11 mouse cellular contexts compared by ENCODE assay signal in genomic region chr19:23489780-23490179, GRCm38 (mm10). TPM values are rescaled to one million over a fixed set of nuclear protein-coding genes. Genes with fewer than 3 reads are reported as not detected.
DNase-seq lines count a peak whose midpoint lies in the region; ATAC-seq and TF ChIP-seq lines count a peak whose summit lies in the region.
"Had no signal": no experiment of that assay in that cellular context is flagged by ENCODE, and none has a peak within 500 bp of the region (broad histone marks: within the 10 kb centered on the region; RNA-seq: fewer than 3 reads in every experiment).

No protein-coding gene starts in this region.

- no peaks in the 10 kb centered on the region for H3K36me3 ChIP-seq in forebrain, embryonic 14.5 days (ENCODE audit: control insufficient read depth, insufficient read depth, low read length)
- H3K36me3 ChIP-seq in forebrain, embryonic 15.5 days: no peaks in the 10 kb centered on the region
- no peaks in the 10 kb centered on the region for H3K36me3 ChIP-seq in G1E (replicated peaks)
- H3K36me3 ChIP-seq in thymus, adult 2 months (ENCODE audit: control insufficient read depth, insufficient read depth, low read length): no peaks in the 10 kb centered on the region
- H3K36me3 ChIP-seq in hindbrain, embryonic 11.5 days (ENCODE audit: control insufficient read depth, insufficient read depth, low read length): no peaks in the 10 kb centered on the region
- H3K36me3 ChIP-seq in hindbrain, embryonic 12.5 days: no peaks in the 10 kb centered on the region
- H3K36me3 ChIP-seq: limb, embryonic 13.5 days; neural tube, embryonic 13.5 days had no signal

- no peak; the same call in 1 of the 2 replicates for ATAC-seq in forebrain, embryonic 14.5 days
- no peak for ATAC-seq in forebrain, embryonic 15.5 days (replicated peaks)
- peak; percentile 34; the same call in 1 of the 2 replicates for ATAC-seq in G1E (ENCODE audit: extremely low read depth, insufficient number of reproducible peaks, low FRiP score, poor library complexity, severe bottlenecking)
- ATAC-seq in hindbrain, embryonic 11.5 days (ENCODE audit: low FRiP score): no peak
- no peak for ATAC-seq in hindbrain, embryonic 12.5 days (ENCODE audit: low FRiP score)

- no peak overlapping the region for H3K9ac ChIP-seq in forebrain, embryonic 14.5 days (ENCODE audit: low read length)
- H3K9ac ChIP-seq in forebrain, embryonic 15.5 days (replicated peaks): no peak overlapping the region
- H3K9ac ChIP-seq in hindbrain, embryonic 11.5 days (ENCODE audit: low read depth, low read length): no peak overlapping the region
- no peak overlapping the region for H3K9ac ChIP-seq in hindbrain, embryonic 12.5 days
- H3K9ac ChIP-seq: limb, embryonic 13.5 days; neural tube, embryonic 13.5 days had no signal

- no peak overlapping the region for H3K4me3 ChIP-seq in forebrain, embryonic 14.5 days (ENCODE audit: low read depth, low read length)
- no peak overlapping the region for H3K4me3 ChIP-seq in forebrain, embryonic 15.5 days
- H3K4me3 ChIP-seq in G1E (ENCODE audit: low read depth, low read length): no peak overlapping the region
- no peak overlapping the region for H3K4me3 ChIP-seq in thymus, adult 2 months (ENCODE audit: control insufficient read depth, insufficient read depth, low read length)
- no peak overlapping the region for H3K4me3 ChIP-seq in hindbrain, embryonic 11.5 days (ENCODE audit: low read depth, low read length)
- no peak overlapping the region for H3K4me3 ChIP-seq in hindbrain, embryonic 12.5 days
- H3K4me3 ChIP-seq: limb, embryonic 13.5 days; neural tube, embryonic 13.5 days had no signal

- H3K4me2 ChIP-seq in forebrain, embryonic 14.5 days (ENCODE audit: low read length): no peak overlapping the region
- no peak overlapping the region for H3K4me2 ChIP-seq in forebrain, embryonic 15.5 days (replicated peaks)
- no peak overlapping the region for H3K4me2 ChIP-seq in hindbrain, embryonic 11.5 days (replicated peaks; ENCODE audit: low read depth, low read length)
- no peak overlapping the region for H3K4me2 ChIP-seq in hindbrain, embryonic 12.5 days (replicated peaks)
- H3K4me2 ChIP-seq: limb, embryonic 13.5 days; neural tube, embryonic 13.5 days had no signal

- no peaks in the 10 kb centered on the region for H3K9me3 ChIP-seq in forebrain, embryonic 14.5 days (replicated peaks; ENCODE audit: control insufficient read depth, low read length)
- H3K9me3 ChIP-seq in forebrain, embryonic 15.5 days: no peaks in the 10 kb centered on the region
- no peaks in the 10 kb centered on the region for H3K9me3 ChIP-seq in G1E (replicated peaks)
- no peaks in the 10 kb centered on the region for H3K9me3 ChIP-seq in hindbrain, embryonic 11.5 days (ENCODE audit: control insufficient read depth, low read length)
- no peaks in the 10 kb centered on the region for H3K9me3 ChIP-seq in hindbrain, embryonic 12.5 days (replicated peaks)
- H3K9me3 ChIP-seq: limb, embryonic 13.5 days; neural tube, embryonic 13.5 days had no signal

- H3K27me3 ChIP-seq in forebrain, embryonic 14.5 days (replicated peaks; ENCODE audit: control insufficient read depth, insufficient read depth, low read length): no peaks in the 10 kb centered on the region
- H3K27me3 ChIP-seq in forebrain, embryonic 15.5 days: no peaks in the 10 kb centered on the region
- peaks cover 3% of the 10 kb centered on the region; the same call in 1 of the 2 replicates for H3K27me3 ChIP-seq in G1E (ENCODE audit: insufficient read depth, low read length)
- no peaks in the 10 kb centered on the region for H3K27me3 ChIP-seq in thymus, adult 2 months (ENCODE audit: control insufficient read depth, insufficient read depth, low read length)
- no peaks in the 10 kb centered on the region for H3K27me3 ChIP-seq in hindbrain, embryonic 11.5 days (ENCODE audit: control insufficient read depth, insufficient read depth, low read length)
- H3K27me3 ChIP-seq in hindbrain, embryonic 12.5 days: no peaks in the 10 kb centered on the region
- H3K27me3 ChIP-seq: limb, embryonic 13.5 days; neural tube, embryonic 13.5 days had no signal

- H3K27ac ChIP-seq in forebrain, embryonic 14.5 days (ENCODE audit: low read depth, low read length): no peak overlapping the region
- no peak overlapping the region for H3K27ac ChIP-seq in forebrain, embryonic 15.5 days (replicated peaks)
- no peak overlapping the region for H3K27ac ChIP-seq in thymus, adult 2 months (ENCODE audit: control insufficient read depth, insufficient read depth, low read length)
- H3K27ac ChIP-seq in hindbrain, embryonic 11.5 days (ENCODE audit: low read depth, low read length): no peak overlapping the region
- no peak overlapping the region for H3K27ac ChIP-seq in hindbrain, embryonic 12.5 days
- H3K27ac ChIP-seq: limb, embryonic 13.5 days; neural tube, embryonic 13.5 days had no signal

- no peak for TF ChIP-seq CTCF in G1E (IDR thresholded peaks at IDR 0.05; ENCODE audit: low read depth, low read length)
- TF ChIP-seq CTCF in thymus, adult 2 months (IDR thresholded peaks at IDR 0.05; ENCODE audit: borderline replicate concordance, control insufficient read depth, extremely low read depth, insufficient read depth, low read length, poor library complexity): no peak

- DNase-seq in forebrain, embryonic 14.5 days (ENCODE audit: low spot score): peak; percentile 33
- DNase-seq in G1E (ENCODE audit: low spot score): no peak
- DNase-seq in heart, adult 11 months: peak; percentile 95
- peak; percentile 77 for DNase-seq in layer of hippocampus, adult 9-11 months
- DNase-seq in thymus, adult 2 months: no peak
- no peak for DNase-seq in hindbrain, embryonic 11.5 days (ENCODE audit: low spot score)
- DNase-seq: kidney, adult 2 months had no signal

- no peaks in the 10 kb centered on the region for H3K4me1 ChIP-seq in forebrain, embryonic 14.5 days (ENCODE audit: control insufficient read depth, insufficient read depth, low read length)
- no peaks in the 10 kb centered on the region for H3K4me1 ChIP-seq in forebrain, embryonic 15.5 days
- H3K4me1 ChIP-seq in G1E (ENCODE audit: insufficient read depth, low read depth, low read length): 0 out of 2 replicates have a peak, but pooled peaks cover 3% of the 10 kb centered on the region
- H3K4me1 ChIP-seq in thymus, adult 2 months (replicated peaks; ENCODE audit: control insufficient read depth, insufficient read depth, low read length): no peaks in the 10 kb centered on the region
- no peaks in the 10 kb centered on the region for H3K4me1 ChIP-seq in hindbrain, embryonic 11.5 days (replicated peaks; ENCODE audit: control insufficient read depth, insufficient read depth, low read length)
- no peaks in the 10 kb centered on the region for H3K4me1 ChIP-seq in hindbrain, embryonic 12.5 days
- H3K4me1 ChIP-seq: neural tube, embryonic 13.5 days had no signal

- no peak for TF ChIP-seq POLR2A in thymus, adult 2 months (IDR thresholded peaks at IDR 0.05; ENCODE audit: control insufficient read depth, extremely low read depth, insufficient read depth, low read length, poor library complexity)

- WGBS in forebrain, embryonic 14.5 days: 51% methylated on average over 8 of the region's 8 CpGs
- 46% methylated on average over 8 of the region's 8 CpGs for WGBS in forebrain, embryonic 15.5 days
- 18% methylated on average over 8 of the region's 8 CpGs for WGBS in thymus, adult 2 months
- 71% methylated on average over 8 of the region's 8 CpGs for WGBS in hindbrain, embryonic 11.5 days
- 58% methylated on average over 8 of the region's 8 CpGs for WGBS in hindbrain, embryonic 12.5 days

RNA-seq across cellular contexts. Expression of gene Mamdc2, which starts 41.5 kb away (rescaled TPM):
- polyA plus RNA-seq in forebrain, embryonic 14.5 days (2014; fragmentation: Nextera tagmentation; extraction: Ambion mirVana): 1.8 and 1.9 TPM in 2 replicates
- 0.95 and 1.2 TPM in 2 replicates for polyA plus RNA-seq in forebrain, embryonic 15.5 days (2015; fragmentation: Nextera tagmentation; extraction: Ambion mirVana)
- not detected in 2 replicates for total RNA-seq in G1E (2014; fragmentation: Nextera tagmentation)
- total RNA-seq in G1E (2017): 0.05 and 0.06 TPM in 2 replicates
- polyA plus RNA-seq in G1E (2012): not detected in 2 replicates
- polyA plus RNA-seq in thymus, adult 2 months (2012; rRNA removed): 0.20 and 0.32 TPM in 2 replicates
- 1.1 and 1.5 TPM in 2 replicates for polyA plus RNA-seq in hindbrain, embryonic 11.5 days (2014; fragmentation: Nextera tagmentation; extraction: Ambion mirVana)
- polyA plus RNA-seq in hindbrain, embryonic 12.5 days (2016; fragmentation: Nextera tagmentation; extraction: Ambion mirVana): 1.3 and 2.1 TPM in 2 replicates

Comparison
In these comparisons a context has a peak if more than half of its experiments do, and no peak if none do; other contexts are left out.
1. DNase-seq: peak in forebrain, embryonic 14.5 days (single experiment), heart, adult 11 months (single experiment) and layer of hippocampus, adult 9-11 months (single experiment); none in G1E (single experiment), thymus, adult 2 months (single experiment) and hindbrain, embryonic 11.5 days (single experiment).